Mouse (Mus musculus) liver, embryonic 14.5 days (tissue): ENCODE data around the gene Dhx57. TPM values are rescaled to one million over a fixed set of nuclear protein-coding genes. Genes with fewer than 3 reads are reported as not detected.
"Not testable (repeated sequence)": the region's sequence is repeated elsewhere in the genome, so short reads cannot be mapped to it uniquely, and the experiment has no call there.

ENCODE experiments used
- ATAC-seq: fragments of 200-750 bp; cut with Nextera tagmentation; 2 replicates; pipeline ENCODE4 v1.8.0; 2017; ENCODE audit warnings: moderate number of reproducible peaks, mild to moderate bottlenecking, moderate library complexity; ENCODE audit not compliant: insufficient read depth
- DNase-seq, 3 experiments: peaks; one replicate each; pipeline ENCODE4 v3.0.0-alpha.2; 2012 to 2013; ENCODE audit warnings: low read depth in 3 of 3, low spot score in 3 of 3
- H3K27ac ChIP-seq: fragments of 300-500 bp; sonication (generic); 2 replicates; pipeline ENCODE4 v1.5.1; 2014; ENCODE audit warnings: moderate library complexity, mild to moderate bottlenecking, control low read depth, inconsistent platforms
- H3K27me3 ChIP-seq: fragments of 300-500 bp; sonication (generic); 2 replicates; pipeline ENCODE4 v1.6.1; 2014; ENCODE audit warnings: mild to moderate bottlenecking, low read length, moderate library complexity; ENCODE audit not compliant: control insufficient read depth, insufficient read depth
- H3K36me3 ChIP-seq: fragments of 300-500 bp; sonication (generic); replicated peaks from 2 replicates; pipeline ENCODE4 v1.6.1; 2014; ENCODE audit warnings: low read depth; ENCODE audit not compliant: control insufficient read depth, insufficient read depth
- H3K4me1 ChIP-seq, 2 experiments: fragments of 200-500 bp in 1 of 2; fragments of 300-500 bp in 1 of 2; sonication (generic) in 1 of 2; replicated peaks; 2 replicates each; pipeline ENCODE4 v1.6.1; 2012 to 2014; ENCODE audit warnings: antibody characterized with exemption in 1 of 2, inconsistent platforms in 1 of 2, low read length in 1 of 2; ENCODE audit not compliant: control insufficient read depth in 2 of 2, insufficient read depth in 2 of 2
- H3K4me2 ChIP-seq: fragments of 300-500 bp; sonication (generic); 2 replicates; pipeline ENCODE4 v1.6.1; 2014; ENCODE audit warnings: low read depth, mild to moderate bottlenecking, control low read depth, moderate library complexity
- H3K4me3 ChIP-seq, 2 experiments: fragments of 200-500 bp in 1 of 2; fragments of 300-500 bp in 1 of 2; sonication (generic) in 1 of 2; 2 replicates each; pipeline ENCODE4 v1.5.1; 2012 to 2014; ENCODE audit warnings: low read depth in 2 of 2, low read length in 2 of 2, mild to moderate bottlenecking in 2 of 2, control low read depth in 1 of 2, inconsistent platforms in 1 of 2, moderate library complexity in 1 of 2; ENCODE audit not compliant: insufficient read depth in 1 of 2
- H3K9ac ChIP-seq: fragments of 300-500 bp; sonication (generic); replicated peaks from 2 replicates; pipeline ENCODE4 v1.6.1; 2014; ENCODE audit warnings: mild to moderate bottlenecking, control low read depth, moderate library complexity
- H3K9me3 ChIP-seq: fragments of 300-500 bp; sonication (generic); 2 replicates; pipeline ENCODE4 v1.6.1; 2016; ENCODE audit warnings: low read length, mixed read lengths; ENCODE audit not compliant: control insufficient read depth
- CTCF ChIP-seq: IDR thresholded peaks from 2 replicates; pipeline ENCODE4 v1.5.1; 2016; ENCODE audit warnings: antibody characterized with exemption, low read depth, control low read depth
- EP300 ChIP-seq: IDR thresholded peaks from 2 replicates; pipeline ENCODE4 v1.6.1; 2016; ENCODE audit warnings: antibody characterized with exemption, low read depth
- WGBS: fragments of 180-500 bp; shearing (Covaris S2); extraction: QIAGEN DNeasy Blood & Tissue Kit; methylation state at CpG from one replicate; pipeline ENCODE4 v1.1.7; 2014; ENCODE audit not compliant: insufficient replicate concordance; 5-methylcytosine and 5-hydroxymethylcytosine counted together
- polyA plus RNA-seq, 2 experiments: library from polyadenylated mRNA; depleted of rRNA in 1 of 2; stranded (reverse) in 1 of 2; unstranded in 1 of 2; fragments of >200 nt; fragmentation: Nextera tagmentation in 1 of 2; extraction: Ambion mirVana in 1 of 2; gene quantifications; 2 replicates each; pipeline versions ENCODE4 v1.2.1 to v1.2.3; 2012 to 2014

Gene Dhx57
- polyA plus RNA-seq, 2 experiments = 2.8 to 5.1 TPM

DNA sequence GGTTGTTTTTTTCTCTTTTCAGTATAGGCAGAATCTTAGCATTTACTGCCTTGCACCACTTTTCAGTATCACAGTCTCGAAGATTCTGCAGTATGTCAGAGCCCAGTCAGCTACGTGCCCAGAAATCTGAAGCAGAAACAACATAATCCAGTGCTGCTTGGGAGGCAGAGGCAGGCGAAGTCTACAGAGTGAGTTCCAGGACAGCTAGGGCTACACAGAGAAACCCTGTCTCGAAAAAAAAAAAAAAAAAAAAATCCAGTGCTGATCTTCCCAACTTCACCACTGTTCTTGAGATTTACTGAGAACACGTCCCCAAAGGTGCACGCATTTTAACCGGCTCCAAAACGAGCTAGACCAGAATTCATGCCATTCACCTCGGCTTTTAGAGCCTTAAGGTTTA is 66.4 kb downstream of the Dhx57 start:
- no peaks in the 10 kb centered on the region for H3K9me3 ChIP-seq
- DNase-seq (no peak), ATAC-seq (peak; percentile 39)
- H3K9ac ChIP-seq = peak overlapping the region; percentile 87
- peak overlapping the region; percentile 75 to 87 for H3K4me3 ChIP-seq
- 7% methylated on average over 9 of the region's 9 CpGs for WGBS
- H3K36me3 ChIP-seq = no peaks in the 10 kb centered on the region; the same call in none of the 2 replicates
- TF ChIP-seq EP300 (no peak), CTCF (no peak)
- peak overlapping the region; percentile 82 for H3K4me2 ChIP-seq
- peak overlapping the region; percentile 79; the same call in 1 of the 2 replicates for H3K27ac ChIP-seq
- H3K4me1 ChIP-seq = peaks cover 7 to 8% of the 10 kb centered on the region in 2 experiments; a peak in 3 of 4 replicates
- no peaks in the 10 kb centered on the region for H3K27me3 ChIP-seq

DNA sequence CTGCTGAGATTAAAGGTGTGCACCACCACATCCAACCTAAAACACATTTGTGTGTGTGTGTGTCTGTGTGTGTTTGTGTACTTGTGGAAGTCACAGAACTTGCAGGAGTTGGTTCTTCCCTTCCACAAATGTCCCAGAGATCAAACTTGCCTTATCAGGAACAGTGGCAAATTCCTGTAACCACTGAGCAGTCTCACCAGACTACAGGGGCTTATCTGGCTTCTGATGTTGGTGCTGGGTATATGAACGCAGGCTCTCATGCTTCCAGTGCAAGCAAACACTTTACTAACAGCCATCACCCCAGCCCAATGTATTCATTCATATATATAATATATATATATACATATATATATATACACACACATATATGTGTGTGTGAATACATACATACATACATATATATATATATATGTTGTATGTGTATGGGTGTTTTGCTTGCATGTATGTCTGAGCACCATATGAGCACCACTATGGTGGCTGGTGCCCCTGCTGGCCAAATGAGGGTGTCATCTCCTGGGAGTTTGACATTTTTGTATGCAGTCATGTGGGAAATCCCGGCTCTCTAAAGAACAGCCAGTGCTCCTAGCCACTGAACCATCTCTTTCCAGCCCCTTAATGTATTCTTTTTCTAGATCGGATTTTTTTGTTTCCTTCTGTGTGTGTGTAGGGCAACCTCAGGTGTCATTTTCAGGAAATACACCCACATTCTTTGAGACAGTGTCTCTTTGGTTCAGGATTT is 68.2 kb downstream of the Dhx57 start:
- Histone ChIP-seq H3K4me3 (no peak overlapping the region), H3K4me2 (no peak overlapping the region), H3K27me3 (no peaks in the 10 kb centered on the region), H3K36me3 (no peaks in the 10 kb centered on the region), H3K4me1 (peaks cover 7 to 8% of the 10 kb centered on the region in 2 experiments; a peak in 3 of 4 replicates), H3K9ac (no peak overlapping the region), H3K27ac (no peak overlapping the region), H3K9me3 (no peaks in the 10 kb centered on the region)
- TF ChIP-seq CTCF (peak; percentile 58), EP300 (no peak)
- DNase-seq (peak in 1 of 3 experiments; percentile 30), ATAC-seq (no peak)
- WGBS = 42% methylated on average over 3 of the region's 3 CpGs

- DNase-seq (no peak), ATAC-seq (no peak)
- H3K9me3 ChIP-seq = no peaks in the 10 kb centered on the region
- H3K27ac ChIP-seq = no peak overlapping the region
- H3K4me1 ChIP-seq = peaks cover 7 to 8% of the 10 kb centered on the region in 2 experiments; a peak in 3 of 4 replicates
- no peak overlapping the region for H3K4me3 ChIP-seq
- 31% methylated on average over 9 of the region's 9 CpGs for WGBS
- no peaks in the 10 kb centered on the region for H3K27me3 ChIP-seq
- TF ChIP-seq EP300 (no peak), CTCF (no peak)
- H3K9ac ChIP-seq = no peak overlapping the region
- H3K4me2 ChIP-seq = no peak overlapping the region
- no peaks in the 10 kb centered on the region for H3K36me3 ChIP-seq
Observed at GRCm38 (mm10) chr17:80221202-80221601, 69.1 kb downstream of the Dhx57 start.

- Histone ChIP-seq H3K27ac (no peak overlapping the region), H3K4me1 (peaks cover 3 to 8% of the 10 kb centered on the region in 2 experiments; a peak in 3 of 4 replicates), H3K4me3 (no peak overlapping the region), H3K36me3 (no peaks in the 10 kb centered on the region), H3K4me2 (no peak overlapping the region), H3K9ac (no peak overlapping the region), H3K27me3 (no peaks in the 10 kb centered on the region), H3K9me3 (no peaks in the 10 kb centered on the region)
- no peak for TF ChIP-seq CTCF
- TF ChIP-seq EP300 = no peak
- DNase-seq (no peak), ATAC-seq (no peak)
- 71% methylated on average over 2 of the region's 2 CpGs for WGBS
Observed at GRCm38 (mm10) chr17:80220131-80220530, 70.1 kb downstream of the Dhx57 start.

DNA sequence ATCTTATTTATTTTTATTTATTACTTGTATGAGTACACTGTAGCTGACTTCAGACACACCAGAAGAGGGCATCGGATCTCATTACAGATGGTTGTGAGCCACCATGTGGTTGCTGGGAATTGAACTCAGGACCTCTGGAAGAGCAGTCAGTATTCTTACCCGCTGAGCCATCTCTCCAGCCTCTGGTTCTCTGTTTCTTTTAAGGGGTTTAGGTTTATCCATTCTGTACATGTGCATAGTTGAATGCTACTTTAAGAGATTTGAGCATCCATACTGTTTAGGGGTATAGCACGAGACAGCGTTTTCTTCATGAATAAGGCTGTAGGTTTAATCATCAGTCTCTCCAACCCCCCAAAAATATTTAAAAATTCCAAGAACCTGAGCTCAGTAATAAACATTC is 76.3 kb downstream of the Dhx57 start:
- not testable (repeated sequence) for H3K36me3 ChIP-seq, H3K9me3 ChIP-seq, H3K4me1 ChIP-seq, H3K9ac ChIP-seq, H3K27me3 ChIP-seq, H3K4me3 ChIP-seq, H3K4me2 ChIP-seq, ATAC-seq, H3K27ac ChIP-seq, DNase-seq
- 79% methylated on average over 4 of the region's 4 CpGs for WGBS
